ENCODE assay signal across 10 mouse cellular contexts in the genomic region with DNA sequence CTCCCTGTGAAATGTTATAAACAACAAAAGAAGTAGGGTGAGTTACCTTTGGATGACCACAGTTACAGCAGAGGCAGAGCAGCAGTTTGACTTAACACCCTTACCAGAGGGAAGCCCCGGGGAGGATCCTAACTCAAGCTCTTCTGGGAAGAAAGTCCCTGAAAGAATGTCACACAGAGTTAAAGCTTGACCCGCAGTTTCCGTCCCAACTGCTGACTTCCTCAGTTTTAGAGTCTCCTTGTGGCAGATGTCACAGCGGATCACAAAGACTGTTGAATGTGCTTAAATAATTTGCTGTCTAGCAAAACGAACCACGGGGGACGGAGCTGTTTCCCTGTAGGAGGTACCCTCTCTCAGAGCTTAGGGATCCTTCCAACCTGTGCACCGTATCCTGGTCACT.
DNase-seq lines count a peak whose midpoint lies in the region; ATAC-seq lines count a peak whose summit lies in the region.
"Had no signal": no experiment of that assay in that cellular context is flagged by ENCODE, and none has a peak within 500 bp of the region (broad histone marks: within the 10 kb centered on the region; RNA-seq: fewer than 3 reads in every experiment).

No protein-coding gene starts in this region.

- ATAC-seq in liver, embryonic 16.5 days (ENCODE audit: low read depth) = peak; percentile 32; the same call in 1 of the 2 replicates
- ATAC-seq: midbrain, embryonic 15.5 days had no signal

- H3K4me1 ChIP-seq in liver, embryonic 16.5 days (ENCODE audit: control insufficient read depth, low read depth, low read length) = peaks cover 6% of the 10 kb centered on the region
- H3K4me1 ChIP-seq: midbrain, embryonic 15.5 days had no signal

- H3K9me3 ChIP-seq in liver, embryonic 16.5 days (replicated peaks; ENCODE audit: control insufficient read depth, low read length) = no peaks in the 10 kb centered on the region
- H3K9me3 ChIP-seq: midbrain, embryonic 15.5 days had no signal

- DNase-seq in heart, adult 9 months (ENCODE audit: low spot score in 2 of 2) = peak; percentile 28 to 29
- DNase-seq in heart, postnatal 25 days (ENCODE audit: low spot score) = no peak
- DNase-seq in spleen, postnatal 36 days (ENCODE audit: low spot score in 2 of 2) = peak; percentile 16 to 42
- no peak for DNase-seq in spleen, postnatal 14 days (ENCODE audit: low spot score in 2 of 2)
- peak; percentile 42 for DNase-seq in thymus, postnatal 4 days
- no peak for DNase-seq in right cerebral cortex, postnatal 4 days
- no peak for DNase-seq in gastrocnemius, adult 8-10 months (ENCODE audit: low spot score in 2 of 2)
- DNase-seq: left cerebral cortex, postnatal 4 days had no signal

- H3K36me3 ChIP-seq in liver, embryonic 16.5 days (ENCODE audit: control insufficient read depth, insufficient read depth) = no peaks in the 10 kb centered on the region
- H3K36me3 ChIP-seq: midbrain, embryonic 15.5 days had no signal

- no peak overlapping the region for H3K9ac ChIP-seq in liver, embryonic 16.5 days (ENCODE audit: low read depth, low read length)
- H3K9ac ChIP-seq: midbrain, embryonic 15.5 days had no signal

- WGBS in liver, embryonic 16.5 days (ENCODE audit: insufficient replicate concordance) = 15% methylated on average over 8 of the region's 8 CpGs

- intact Hi-C loops in heart, postnatal 25 days (cut with DNase I) = loop anchor here (5.0 kb wide), 1 partner anchor 38 kb away; no protein-coding TSS in a partner anchor

- peak overlapping the region; percentile 66; the same call in 1 of the 2 replicates for H3K27ac ChIP-seq in liver, embryonic 16.5 days (ENCODE audit: low read length)
- H3K27ac ChIP-seq: midbrain, embryonic 15.5 days had no signal

- 0 out of 2 replicates have a peak overlapping the region, but pooled peaks have one; percentile 22 for H3K4me2 ChIP-seq in liver, embryonic 16.5 days (ENCODE audit: low read depth, low read length)
- H3K4me2 ChIP-seq: midbrain, embryonic 15.5 days had no signal

- H3K4me3 ChIP-seq in liver, embryonic 16.5 days (ENCODE audit: low read depth, low read length) = no peak overlapping the region
- H3K4me3 ChIP-seq: midbrain, embryonic 15.5 days had no signal

- H3K27me3 ChIP-seq in liver, embryonic 16.5 days (ENCODE audit: control insufficient read depth, insufficient read depth, low read depth, low read length) = no peaks in the 10 kb centered on the region
- H3K27me3 ChIP-seq: midbrain, embryonic 15.5 days had no signal

Comparison
In these comparisons a context has a peak if more than half of its experiments do, and no peak if none do; other contexts are left out.
1. DNase-seq: peak in heart, adult 9 months (2 of 2), spleen, postnatal 36 days (2 of 2) and thymus, postnatal 4 days (single experiment); none in heart, postnatal 25 days (single experiment), spleen, postnatal 14 days (0 of 2), right cerebral cortex, postnatal 4 days (single experiment) and gastrocnemius, adult 8-10 months (0 of 2).